Mouse (Mus musculus) hindlimb bud, embryonic 11.5 days (tissue): Measurements from ENCODE around the gene Csnk1e.

ENCODE experiments used
- DNase-seq: peaks from one replicate; pipeline ENCODE4 v3.0.0-alpha.2; 2012; ENCODE audit warnings: low read depth, low spot score; ENCODE audit errors: extremely low spot score

Csnk1e gene

GRCm38 (mm10) chr15:79443856-79444410 lies 11.4 kb downstream of the Csnk1e start:
- no peak for DNase-seq

DNA sequence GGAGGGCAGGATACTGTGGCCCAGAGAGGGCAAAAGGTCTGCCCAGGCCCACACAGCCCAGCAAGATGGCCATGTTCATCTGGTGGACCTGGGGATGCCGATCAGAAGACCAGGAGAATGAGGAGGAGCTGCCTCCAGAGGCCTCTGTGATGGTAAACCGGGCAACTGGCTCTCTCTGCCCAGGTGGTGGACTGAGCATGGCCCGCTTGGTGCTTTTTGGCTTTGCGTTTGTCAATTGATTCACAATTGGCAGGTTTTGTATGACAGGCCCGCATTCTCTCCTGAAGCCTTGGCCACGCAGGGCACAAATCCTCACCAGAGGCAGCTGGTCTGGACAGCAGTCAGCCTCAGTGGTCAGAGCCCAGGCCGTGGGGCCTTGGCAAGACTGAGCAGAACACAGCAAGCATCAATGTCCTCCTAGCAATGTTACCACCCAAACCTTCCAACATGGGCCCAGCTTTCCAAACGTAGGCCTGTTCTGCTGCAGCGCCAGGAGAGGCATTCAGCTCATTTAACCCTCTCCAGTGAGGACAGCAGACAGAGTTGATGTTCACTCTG lies 12.3 kb downstream of the Csnk1e start:
- no peak for DNase-seq

DNA sequence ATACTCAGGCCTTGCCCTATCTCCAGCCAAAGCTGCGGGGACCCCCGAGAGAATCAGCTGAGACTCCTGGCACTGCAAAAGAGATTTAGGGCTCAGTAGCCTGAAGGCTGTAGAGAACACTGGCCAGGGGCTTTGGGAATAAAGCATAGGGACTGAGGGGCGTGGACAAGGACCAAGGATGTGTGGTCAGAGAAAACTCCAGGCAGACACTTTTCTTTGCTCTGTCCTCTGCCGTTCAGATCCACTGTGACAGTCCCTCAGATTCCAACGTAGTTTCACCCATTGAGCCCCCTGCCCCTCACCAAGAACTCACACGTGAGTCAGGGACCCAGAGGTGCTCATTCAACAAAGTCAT lies 13.1 kb downstream of the Csnk1e start:
- no peak for DNase-seq

DNA sequence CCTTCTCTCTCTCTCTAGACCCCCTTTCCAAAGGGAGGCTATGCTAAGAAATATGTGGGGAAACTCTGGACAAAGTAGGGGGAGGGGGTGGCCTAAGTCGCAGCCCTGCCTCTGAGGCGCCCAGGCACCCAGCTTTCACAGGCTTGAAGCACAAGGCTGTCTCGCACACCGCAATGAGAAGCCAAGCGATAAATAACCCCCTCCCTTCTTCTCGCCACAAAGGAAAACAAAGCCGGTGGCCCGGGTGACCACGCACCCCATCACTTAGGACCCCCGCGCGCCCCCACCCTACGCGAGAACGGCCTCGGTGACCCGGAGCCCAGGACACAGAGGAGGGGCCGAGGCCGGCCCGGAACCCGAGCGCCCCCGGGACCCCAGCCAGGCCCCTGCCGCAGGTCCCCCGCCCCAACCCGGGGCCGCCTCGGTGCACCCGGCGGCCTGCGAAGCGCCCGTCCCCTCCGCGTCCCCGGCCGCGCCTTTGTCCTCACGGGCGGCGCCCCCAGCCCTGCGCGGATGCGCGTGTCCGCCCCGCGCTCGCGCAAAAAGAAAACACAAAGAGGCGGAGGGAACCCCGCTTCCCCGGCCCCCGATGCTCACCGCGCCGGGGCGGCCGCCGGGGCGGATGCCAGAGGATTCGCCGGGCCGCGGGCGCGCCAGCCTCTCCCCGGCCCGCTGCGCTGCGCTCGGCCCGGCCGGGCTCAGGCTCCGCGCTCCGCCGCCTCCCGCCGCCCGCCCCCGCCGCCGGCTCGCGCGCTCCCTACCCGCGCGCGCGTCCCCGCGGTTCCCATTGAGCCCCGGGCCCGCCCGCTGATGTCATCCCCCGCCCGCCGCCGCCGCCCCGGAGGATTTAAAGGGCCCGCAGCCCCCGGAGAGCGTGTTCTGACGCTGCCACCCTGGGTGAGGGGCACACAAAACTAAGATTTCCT lies 13.8 kb downstream of the Csnk1e start:
- no peak for DNase-seq

DNA sequence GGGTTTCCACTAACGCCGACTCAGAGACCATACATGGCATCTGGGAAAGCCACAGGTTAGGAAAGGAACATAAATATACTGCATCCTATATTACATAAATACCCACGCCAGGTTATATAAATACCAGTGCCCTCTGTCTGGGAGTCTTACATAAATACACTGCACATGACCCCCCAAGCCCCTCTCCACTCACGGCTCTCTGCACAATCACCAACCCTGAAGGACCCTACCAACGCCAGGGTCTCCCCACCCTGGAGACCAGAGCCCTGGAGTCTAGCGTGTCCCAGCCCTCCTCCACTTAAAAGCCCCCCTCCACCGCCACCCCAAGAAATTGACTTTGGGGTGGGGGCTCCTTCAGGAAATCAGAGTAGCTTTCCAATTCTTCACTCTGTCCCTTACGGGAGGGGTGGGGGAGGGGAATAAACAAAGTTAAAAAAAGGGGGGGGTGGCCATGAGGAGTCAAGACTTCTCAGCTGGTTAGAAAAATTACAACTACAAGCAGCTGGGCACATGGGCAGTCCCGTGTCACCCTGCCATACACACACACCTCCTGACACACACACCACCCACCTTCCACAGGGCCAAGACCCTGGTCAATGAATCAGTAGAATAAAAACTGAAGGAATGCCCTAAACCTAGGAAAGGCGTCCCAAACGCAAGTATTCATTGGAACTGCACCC lies 14.6 kb downstream of the Csnk1e start:
- DNase-seq: no peak

GRCm38 (mm10) chr15:79440223-79440622 lies 15.1 kb downstream of the Csnk1e start:
- no peak for DNase-seq

DNA sequence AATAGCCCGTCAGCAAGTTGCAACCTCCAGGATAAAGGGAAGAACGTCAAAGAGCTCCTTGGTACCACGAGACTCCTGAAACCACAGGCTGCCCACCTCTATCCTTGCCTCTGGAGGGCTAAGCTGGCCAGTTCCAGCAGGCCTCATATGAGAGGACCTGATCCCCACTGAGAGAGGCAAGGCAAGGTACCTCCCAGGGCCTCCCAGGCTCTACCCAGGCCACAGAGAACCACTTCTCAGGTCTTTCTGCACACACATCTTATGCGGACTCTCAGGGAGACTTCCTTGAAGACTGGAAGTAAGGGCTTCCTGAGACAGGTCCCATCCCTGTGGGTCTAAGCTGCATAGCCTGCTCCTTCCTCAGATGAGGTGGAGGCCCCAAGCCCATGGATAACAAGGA lies 16.0 kb downstream of the Csnk1e start:
- no peak for DNase-seq

- no peak for DNase-seq
These were observed 16.6 kb downstream of the Csnk1e start for GRCm38 (mm10) chr15:79438816-79439215.

- no peak for DNase-seq
These were observed 17.1 kb downstream of the Csnk1e start for GRCm38 (mm10) chr15:79438209-79438810.

DNA sequence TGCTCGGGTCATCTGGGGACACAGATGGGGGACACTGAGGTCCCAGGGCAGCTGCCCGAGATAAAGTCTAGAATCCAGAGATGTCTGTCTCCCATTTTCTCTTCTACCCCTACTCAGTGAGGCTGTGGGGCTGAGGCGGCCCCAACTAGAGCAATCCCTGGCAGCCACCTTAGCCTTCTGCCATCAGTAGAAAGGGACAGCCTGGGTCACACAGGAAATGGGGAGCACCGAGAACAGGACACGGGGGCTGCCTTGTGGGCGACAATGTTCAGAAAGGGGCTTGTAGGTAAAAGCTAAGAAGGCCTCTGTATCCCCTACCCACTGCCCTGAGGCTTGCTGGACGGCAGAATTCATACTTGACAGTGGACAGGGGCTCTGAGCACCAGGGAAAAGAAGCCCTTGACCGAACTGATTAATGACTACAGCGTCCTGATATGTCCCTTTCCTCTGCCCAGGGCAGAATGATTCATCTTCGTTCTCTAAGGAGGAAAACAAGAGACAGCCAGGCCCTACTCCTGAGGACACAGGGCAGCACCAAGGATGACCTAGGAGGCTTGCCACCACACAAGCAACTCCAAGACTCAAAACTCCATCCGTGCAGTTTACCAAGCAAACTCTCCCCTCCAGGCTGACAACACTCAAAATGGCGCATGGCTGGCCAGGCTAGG lies 17.7 kb downstream of the Csnk1e start:
- DNase-seq: no peak

DNA sequence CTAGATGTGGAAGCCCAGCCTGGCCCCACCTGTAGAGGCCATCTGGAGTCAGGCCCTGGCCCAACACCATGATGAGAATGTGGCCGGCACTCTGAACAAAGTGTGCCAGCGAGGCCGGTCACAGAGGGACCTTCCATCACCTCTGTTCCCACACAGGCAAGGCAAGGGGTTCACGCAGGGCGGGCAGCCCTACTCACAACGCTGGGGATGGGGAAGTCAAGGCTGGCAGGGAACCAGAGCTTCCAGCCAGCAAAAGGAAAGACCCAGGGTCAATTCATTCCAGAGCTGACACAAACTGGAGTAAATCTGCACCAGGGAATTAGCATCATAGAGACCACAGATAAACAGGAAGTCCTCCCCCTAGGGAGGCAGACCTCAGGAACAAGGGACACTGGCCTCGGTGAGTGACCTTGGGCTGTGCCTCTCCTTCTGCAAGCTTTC lies 18.9 kb downstream of the Csnk1e start:
- no peak for DNase-seq

- DNase-seq: no peak
These were observed 20.1 kb downstream of the Csnk1e start for GRCm38 (mm10) chr15:79435191-79435671.

GRCm38 (mm10) chr15:79432892-79433291 lies 22.5 kb downstream of the Csnk1e start:
- DNase-seq: no peak

- no peak for DNase-seq
These were observed 23.0 kb downstream of the Csnk1e start for GRCm38 (mm10) chr15:79432328-79432727.

DNA sequence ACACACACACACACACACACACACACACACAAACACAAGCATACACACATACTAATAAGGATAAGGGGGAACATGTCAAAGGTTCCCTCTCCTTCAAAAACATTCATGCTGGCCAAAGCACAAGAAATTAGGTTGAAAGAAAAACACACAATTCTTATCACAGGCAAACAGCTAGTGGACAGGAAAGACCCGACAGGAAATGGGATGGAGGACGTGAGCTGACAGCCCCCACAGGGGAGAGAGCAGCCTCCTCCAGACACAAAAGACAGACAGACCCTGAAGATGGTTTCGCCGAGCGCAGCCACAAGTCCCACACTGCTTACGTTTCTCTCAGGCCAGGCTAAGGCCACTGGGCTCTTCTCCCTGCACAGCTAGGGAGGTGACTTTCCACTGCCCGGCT lies 23.4 kb downstream of the Csnk1e start:
- no peak for DNase-seq

DNA sequence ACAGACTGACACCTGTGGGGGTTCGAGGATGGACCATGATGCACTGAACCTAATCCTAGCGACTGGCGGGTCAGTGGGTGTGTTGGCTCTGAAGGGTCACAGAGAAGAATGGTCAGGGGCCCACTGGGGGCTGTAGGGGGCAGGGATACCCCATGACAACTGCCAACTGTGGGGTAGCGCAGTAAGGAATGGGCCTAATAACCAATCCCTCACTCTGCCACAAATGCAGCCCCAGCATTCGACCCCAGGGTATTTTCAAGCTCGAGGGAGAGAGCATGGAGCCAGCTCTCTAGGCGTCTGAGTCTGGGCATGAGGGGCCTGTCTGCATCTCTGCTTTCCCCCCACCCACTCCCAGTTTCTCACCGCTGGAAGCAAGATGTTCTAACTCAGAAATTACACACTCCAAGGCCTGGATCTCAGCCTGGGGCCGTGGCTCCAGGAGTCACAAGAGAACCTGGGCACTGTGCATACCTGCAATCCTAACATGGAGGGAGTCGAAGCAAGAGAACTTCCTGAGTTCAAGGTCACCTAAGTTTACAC lies 24.8 kb downstream of the Csnk1e start:
- DNase-seq: no peak

- no peak for DNase-seq
These were observed 25.4 kb downstream of the Csnk1e start for GRCm38 (mm10) chr15:79429994-79430393.

GRCm38 (mm10) chr15:79429527-79429926 lies 25.8 kb downstream of the Csnk1e start:
- DNase-seq: no peak

GRCm38 (mm10) chr15:79428616-79429015 lies 26.8 kb downstream of the Csnk1e start:
- DNase-seq: no peak

GRCm38 (mm10) chr15:79427516-79427915 lies 27.9 kb downstream of the Csnk1e start:
- DNase-seq: no peak
